Mouse (Mus musculus) MEL (cell line): ENCODE results near the gene Vmn1r1. TPM values are rescaled to one million over a fixed set of nuclear protein-coding genes. Genes with fewer than 3 reads are reported as not detected.
A peak's percentile ranks its signal among the peaks of the same experiment; 100 is the strongest.

Experiments
- DNase-seq: peaks from one replicate; pipeline ENCODE4 v3.0.0; 2011; ENCODE audit warnings: low read depth, low spot score
- H3K27ac ChIP-seq: 2 replicates; pipeline ENCODE4 v1.5.1; 2012; ENCODE audit warnings: low read depth, mild to moderate bottlenecking, control low read depth, low read length, moderate library complexity; ENCODE audit not compliant: control insufficient read depth
- H3K27me3 ChIP-seq, 2 experiments: fragments of 150-350 bp in 1 of 2; sonication (generic) in 1 of 2; 2 replicates each; pipeline ENCODE4 v1.6.1; 2012; ENCODE audit warnings: low read length in 2 of 2, mild to moderate bottlenecking in 2 of 2, improper control_type of control experiment in 1 of 2, moderate library complexity in 1 of 2; ENCODE audit not compliant: insufficient read depth in 2 of 2, control insufficient read depth in 1 of 2
- H3K36me3 ChIP-seq, 2 experiments: 2 replicates each; pipeline ENCODE4 v1.6.1; 2012 to 2014; ENCODE audit warnings: low read length in 2 of 2, improper control_type of control experiment in 1 of 2, inconsistent platforms in 1 of 2, mild to moderate bottlenecking in 1 of 2; ENCODE audit not compliant: insufficient read depth in 2 of 2, control insufficient read depth in 1 of 2
- H3K4me1 ChIP-seq, 2 experiments: fragments of 150-350 bp in 1 of 2; sonication (generic) in 1 of 2; 2 replicates each; pipeline ENCODE4 v1.6.1; 2012; ENCODE audit warnings: low read length in 2 of 2, improper control_type of control experiment in 1 of 2, mild to moderate bottlenecking in 1 of 2; ENCODE audit not compliant: insufficient read depth in 2 of 2, control insufficient read depth in 1 of 2
- H3K4me3 ChIP-seq, 2 experiments: fragments of 150-350 bp in 1 of 2; sonication (generic) in 1 of 2; 2 replicates each; pipeline ENCODE4 v1.5.1; 2012; ENCODE audit warnings: low read depth in 2 of 2, low read length in 2 of 2, mild to moderate bottlenecking in 2 of 2, moderate library complexity in 2 of 2, control low read depth in 1 of 2, improper control_type of control experiment in 1 of 2; ENCODE audit not compliant: control insufficient read depth in 1 of 2, insufficient read depth in 1 of 2
- H3K79me2 ChIP-seq: 2 replicates; pipeline ENCODE4 v1.6.1; 2012; ENCODE audit warnings: mild to moderate bottlenecking, low read length, moderate library complexity; ENCODE audit not compliant: control insufficient read depth, poor library complexity, insufficient read depth
- H3K9ac ChIP-seq: 2 replicates; pipeline ENCODE4 v1.6.1; 2012; ENCODE audit warnings: low read depth, mild to moderate bottlenecking, control low read depth, low read length, moderate library complexity; ENCODE audit not compliant: control insufficient read depth, poor library complexity, severe bottlenecking
- H3K9me3 ChIP-seq: fragments of 150-350 bp; sonication (generic); replicated peaks from 2 replicates; pipeline ENCODE4 v1.6.1; 2012; ENCODE audit warnings: mild to moderate bottlenecking, low read length, improper control_type of control experiment, moderate library complexity; ENCODE audit not compliant: insufficient read depth
- BHLHE40 ChIP-seq: IDR thresholded peaks from 2 replicates; pipeline ENCODE4 v1.6.1; 2012; ENCODE audit warnings: low read depth, mild to moderate bottlenecking, inconsistent platforms, low read length, improper control_type of control experiment, borderline replicate concordance
- CHD1 ChIP-seq: IDR thresholded peaks from 2 replicates; pipeline ENCODE4 v1.6.1; 2012; ENCODE audit warnings: low read depth, mild to moderate bottlenecking, inconsistent platforms, low read length, improper control_type of control experiment
- CHD2 ChIP-seq: IDR thresholded peaks from 2 replicates; pipeline ENCODE4 v1.6.1; 2011; ENCODE audit warnings: low read length, improper control_type of control experiment
- CTCF ChIP-seq, 3 experiments: IDR thresholded peaks in 2 of 3; conservative IDR thresholded peaks in 1 of 3; 2 replicates each; pipeline ENCODE4 v1.5.1; 2011 to 2012; ENCODE audit warnings: low read length in 3 of 3, low read depth in 2 of 3, mild to moderate bottlenecking in 2 of 3, improper control_type of control experiment in 1 of 3, inconsistent platforms in 1 of 3, mixed read lengths in 1 of 3, moderate library complexity in 1 of 3; ENCODE audit not compliant: control insufficient read depth in 1 of 3, insufficient read depth in 1 of 3, poor library complexity in 1 of 3, severe bottlenecking in 1 of 3
- E2F4 ChIP-seq: IDR thresholded peaks from 2 replicates; pipeline ENCODE4 v1.6.1; 2011; ENCODE audit warnings: low read depth, low read length, improper control_type of control experiment, borderline replicate concordance
- EP300 ChIP-seq, 2 experiments: IDR thresholded peaks; 2 replicates each; pipeline ENCODE4 v1.6.1; 2011; ENCODE audit warnings: improper control_type of control experiment in 2 of 2, low read length in 2 of 2, low read depth in 1 of 2, mild to moderate bottlenecking in 1 of 2
- ETS1 ChIP-seq: IDR thresholded peaks from 2 replicates; pipeline ENCODE4 v1.6.1; 2012; ENCODE audit warnings: low read depth, mild to moderate bottlenecking, inconsistent platforms, low read length, improper control_type of control experiment, moderate library complexity
- GABPA ChIP-seq: IDR thresholded peaks from 2 replicates; pipeline ENCODE4 v1.6.1; 2012; ENCODE audit warnings: low read depth, mild to moderate bottlenecking, inconsistent platforms, low read length, improper control_type of control experiment, moderate library complexity
- GATA1 ChIP-seq: IDR thresholded peaks from 2 replicates; pipeline ENCODE4 v1.6.1; 2011; ENCODE audit warnings: low read depth, low read length, improper control_type of control experiment
- HCFC1 ChIP-seq: IDR thresholded peaks from 2 replicates; pipeline ENCODE4 v1.6.1; 2012; ENCODE audit warnings: low read depth, mild to moderate bottlenecking, inconsistent platforms, low read length, improper control_type of control experiment, moderate library complexity
- JUND ChIP-seq: IDR thresholded peaks from 2 replicates; pipeline ENCODE4 v1.6.1; 2011; ENCODE audit warnings: low read depth, mild to moderate bottlenecking, improper control_type of control experiment, low read length
- KAT2A ChIP-seq: conservative IDR thresholded peaks from 2 replicates; pipeline ENCODE4 v1.6.1; 2012; ENCODE audit warnings: low read depth, low read length, improper control_type of control experiment, inconsistent platforms
- MAFK ChIP-seq: IDR thresholded peaks from 2 replicates; pipeline ENCODE4 v1.6.1; 2011; ENCODE audit warnings: low read depth, mild to moderate bottlenecking, low read length, improper control_type of control experiment, borderline replicate concordance
- MAX ChIP-seq: IDR thresholded peaks from 2 replicates; pipeline ENCODE4 v1.6.1; 2011; ENCODE audit warnings: low read length, improper control_type of control experiment
- MEF2A ChIP-seq: IDR thresholded peaks from 2 replicates; pipeline ENCODE4 v1.6.1; 2014; ENCODE audit warnings: low read depth, mild to moderate bottlenecking, inconsistent platforms, low read length, improper control_type of control experiment; ENCODE audit not compliant: poor library complexity, insufficient replicate concordance, severe bottlenecking; ENCODE audit errors: extremely low read depth
- MXI1 ChIP-seq: IDR thresholded peaks from 2 replicates; pipeline ENCODE4 v1.6.1; 2011; ENCODE audit warnings: mild to moderate bottlenecking, low read depth, low read length, improper control_type of control experiment
- MYB ChIP-seq: IDR thresholded peaks from 2 replicates; pipeline ENCODE4 v1.6.1; 2011; ENCODE audit warnings: mild to moderate bottlenecking, low read depth, low read length, improper control_type of control experiment
- MYC ChIP-seq: IDR thresholded peaks from 2 replicates; pipeline ENCODE4 v1.6.1; 2011; ENCODE audit warnings: low read depth, mild to moderate bottlenecking, low read length, improper control_type of control experiment, moderate library complexity
- NELFE ChIP-seq: IDR thresholded peaks from 2 replicates; pipeline ENCODE4 v1.6.1; 2011; ENCODE audit warnings: low read depth, low read length, improper control_type of control experiment
- NRF1 ChIP-seq: IDR thresholded peaks from 2 replicates; pipeline ENCODE4 v1.6.1; 2014; ENCODE audit warnings: low read depth, mild to moderate bottlenecking, inconsistent platforms, low read length, improper control_type of control experiment, moderate library complexity; ENCODE audit not compliant: poor library complexity, insufficient read depth, severe bottlenecking
- POLR2A ChIP-seq, 2 experiments: IDR thresholded peaks; 2 replicates each; pipeline ENCODE4 v1.6.1; 2011 to 2012; ENCODE audit warnings: low read length in 2 of 2, mild to moderate bottlenecking in 2 of 2, control low read depth in 1 of 2, improper control_type of control experiment in 1 of 2, low read depth in 1 of 2, moderate library complexity in 1 of 2; ENCODE audit not compliant: control insufficient read depth in 1 of 2, insufficient read depth in 1 of 2, poor library complexity in 1 of 2
- POLR2AphosphoS2 ChIP-seq: IDR thresholded peaks from 2 replicates; pipeline ENCODE4 v1.6.1; 2011; ENCODE audit warnings: low read length, improper control_type of control experiment
- POLR2AphosphoS5 ChIP-seq: IDR thresholded peaks from 2 replicates; pipeline ENCODE4 v1.6.1; 2012; ENCODE audit warnings: low read depth, borderline replicate concordance, mild to moderate bottlenecking, inconsistent platforms, low read length, moderate library complexity, mixed read lengths
- RAD21 ChIP-seq: IDR thresholded peaks from 2 replicates; pipeline ENCODE4 v1.6.1; 2011; ENCODE audit warnings: mild to moderate bottlenecking, low read depth, low read length, improper control_type of control experiment
- RCOR1 ChIP-seq: IDR thresholded peaks from 2 replicates; pipeline ENCODE4 v1.6.1; 2012; ENCODE audit warnings: low read depth, mild to moderate bottlenecking, inconsistent platforms, low read length, improper control_type of control experiment
- SIN3A ChIP-seq: IDR thresholded peaks from 2 replicates; pipeline ENCODE4 v1.6.1; 2012; ENCODE audit warnings: low read length, improper control_type of control experiment, inconsistent platforms
- SMC3 ChIP-seq: IDR thresholded peaks from 2 replicates; pipeline ENCODE4 v1.6.1; 2011; ENCODE audit warnings: low read depth, low read length, improper control_type of control experiment
- TAL1 ChIP-seq: IDR thresholded peaks from 2 replicates; pipeline ENCODE4 v1.6.1; 2012; ENCODE audit warnings: mild to moderate bottlenecking, inconsistent platforms, low read length, moderate library complexity, mixed read lengths
- TBP ChIP-seq: IDR thresholded peaks from 2 replicates; pipeline ENCODE4 v1.8.0; 2011; ENCODE audit warnings: low read depth, low read length, improper control_type of control experiment
- TCF12 ChIP-seq: IDR thresholded peaks from 2 replicates; pipeline ENCODE4 v1.6.1; 2014; ENCODE audit warnings: low read depth, mild to moderate bottlenecking, inconsistent platforms, low read length, improper control_type of control experiment, moderate library complexity
- UBTF ChIP-seq: IDR thresholded peaks from 2 replicates; pipeline ENCODE4 v1.6.1; 2012; ENCODE audit warnings: low read depth, mild to moderate bottlenecking, inconsistent platforms, low read length, improper control_type of control experiment, moderate library complexity, borderline replicate concordance; ENCODE audit not compliant: insufficient read depth
- USF1 ChIP-seq: IDR thresholded peaks from 2 replicates; pipeline ENCODE4 v1.6.1; 2014; ENCODE audit warnings: low read depth, mild to moderate bottlenecking, inconsistent platforms, low read length, improper control_type of control experiment, moderate library complexity
- USF2 ChIP-seq, 2 experiments: IDR thresholded peaks; 2 replicates each; pipeline ENCODE4 v1.6.1; 2011 to 2012; ENCODE audit warnings: improper control_type of control experiment in 2 of 2, low read length in 2 of 2, borderline replicate concordance in 1 of 2, inconsistent platforms in 1 of 2, low read depth in 1 of 2, mild to moderate bottlenecking in 1 of 2; ENCODE audit not compliant: insufficient read depth in 1 of 2
- ZC3H11A ChIP-seq: IDR thresholded peaks from 2 replicates; pipeline ENCODE4 v1.6.1; 2012; ENCODE audit warnings: low read depth, mild to moderate bottlenecking, inconsistent platforms, low read length, improper control_type of control experiment
- ZKSCAN1 ChIP-seq: IDR thresholded peaks from 2 replicates; pipeline ENCODE4 v1.6.1; 2012; ENCODE audit warnings: low read depth, mild to moderate bottlenecking, inconsistent platforms, low read length, improper control_type of control experiment, moderate library complexity
- ZMIZ1 ChIP-seq: IDR thresholded peaks from 2 replicates; pipeline ENCODE4 v1.6.1; 2012; ENCODE audit warnings: low read depth, mild to moderate bottlenecking, inconsistent platforms, low read length, improper control_type of control experiment, moderate library complexity
- ZNF384 ChIP-seq: IDR thresholded peaks from 2 replicates; pipeline ENCODE4 v1.6.1; 2012; ENCODE audit warnings: low read depth, mild to moderate bottlenecking, inconsistent platforms, low read length, improper control_type of control experiment
- polyA plus RNA-seq, 2 experiments: library from polyadenylated mRNA; stranded (reverse) in 1 of 2; unstranded in 1 of 2; fragments of >175 nt in 1 of 2; fragments of >200 nt in 1 of 2; gene quantifications; 2 replicates each; pipeline versions ENCODE4 v1.2.1 to v1.2.4; 2012; ENCODE audit warnings: low replicate concordance in 2 of 2, low read depth in 1 of 2; ENCODE audit not compliant: insufficient read length in 2 of 2, insufficient read depth in 1 of 2, missing spikeins in 1 of 2
- total RNA-seq: library from RNA; depleted of rRNA; stranded (reverse); fragments of 300-350 nt; gene quantifications from 2 replicates; pipeline ENCODE4 v1.2.3, GENCODE M21; 2012

The Vmn1r1 gene
- total and polyA plus RNA-seq, 3 experiments = 0.07 TPM; not detected in 2

DNA sequence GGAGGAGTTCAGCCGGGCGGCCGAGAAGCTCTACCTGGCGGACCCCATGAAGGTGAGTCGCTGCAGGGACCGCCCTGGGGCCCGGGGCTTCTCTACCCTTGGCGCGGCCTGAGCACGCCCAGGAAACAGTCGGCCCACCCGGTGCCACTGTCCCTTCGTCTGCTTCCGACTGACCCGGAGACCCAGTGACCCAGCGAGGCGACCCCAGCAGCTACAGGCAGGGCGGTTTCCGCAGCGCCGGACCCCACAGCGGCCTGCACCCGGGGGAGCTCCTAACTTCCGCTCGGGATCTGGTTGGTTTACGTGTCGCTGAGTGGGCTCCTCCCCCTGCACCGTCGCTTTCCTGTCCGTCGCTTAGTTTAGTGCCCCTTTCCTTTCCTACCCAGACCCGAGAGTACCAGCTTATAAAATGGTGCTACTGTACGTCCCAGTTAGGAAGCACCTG lies 39.3 kb downstream of the Vmn1r1 start:
- Histone ChIP-seq H3K27me3 (peaks cover 0 to under 1% of the 10 kb centered on the region in 2 experiments; a peak in 2 of 4 replicates), H3K27ac (peak overlapping the region; percentile 56), H3K79me2 (peaks cover 32% of the 10 kb centered on the region), H3K4me1 (peaks cover 0 to 5% of the 10 kb centered on the region in 2 experiments; a peak in 1 of 4 replicates), H3K9ac (peak overlapping the region; percentile 95), H3K4me3 (peak overlapping the region; percentile 87 to 94), H3K9me3 (no peaks in the 10 kb centered on the region), H3K36me3 (peaks cover 0 to 7% of the 10 kb centered on the region in 2 experiments)
- peak; percentile 95 for DNase-seq
- TF ChIP-seq TCF12 (peak; percentile 5; the same call in 1 of the 2 replicates), MYC (no peak), EP300 (IDR thresholded peaks at IDR 0.05; ENCODE audit: low read depth in 1 of 2, low read length in 2 of 2) (no peak), CHD2 (no peak), MAX (no peak), NRF1 (peak; percentile 15; the same call in 1 of the 2 replicates), ZKSCAN1 (no peak), POLR2AphosphoS5 (no peak), POLR2AphosphoS2 (peak; percentile 69; the same call in 1 of the 2 replicates), HCFC1 (peak; percentile 88), ETS1 (no peak), E2F4 (no peak), GATA1 (no peak), MYB (no peak), RAD21 (no peak), MAFK (no peak), USF1 (no peak), SMC3 (no peak), POLR2A (IDR thresholded peaks at IDR 0.05; ENCODE audit: control insufficient read depth in 1 of 2, insufficient read depth in 1 of 2, low read depth in 1 of 2, low read length in 2 of 2, poor library complexity in 1 of 2) (peak; percentile 83 to 85; a peak in 3 of 4 replicates), MXI1 (peak; percentile 51), TBP (peak; percentile 69; the same call in 1 of the 2 replicates), ZMIZ1 (peak; percentile 67; the same call in 1 of the 2 replicates), NELFE (peak; percentile 84), CHD1 (no peak), GABPA (no peak), JUND (no peak), KAT2A (no peak), RCOR1 (no peak), MEF2A (no peak), UBTF (no peak), SIN3A (peak; percentile 51), CTCF (IDR thresholded peaks at IDR 0.05 in 2 of 3, conservative IDR thresholded peaks at IDR 0.05 in 1 of 3; ENCODE audit: control insufficient read depth in 1 of 3, insufficient read depth in 1 of 3, low read depth in 2 of 3, low read length in 3 of 3, poor library complexity in 1 of 3, severe bottlenecking in 1 of 3) (no peak), ZNF384 (0 out of 2 replicates have a peak, but pooled peaks have one; percentile 20), BHLHE40 (no peak), TAL1 (no peak), USF2 (IDR thresholded peaks at IDR 0.05; ENCODE audit: borderline replicate concordance in 1 of 2, insufficient read depth in 1 of 2, low read depth in 1 of 2, low read length in 2 of 2) (no peak), ZC3H11A (no peak)
